Mouse (Mus musculus) brain, embryonic 14.5 days (tissue): ENCODE results near the gene Xpo1. TPM values are rescaled to one million over a fixed set of nuclear protein-coding genes. Genes with fewer than 3 reads are reported as not detected.

Experiments used
- DNase-seq: peaks from one replicate; pipeline ENCODE4 v3.0.0-alpha.2; 2011; ENCODE audit warnings: low read depth
- CTCF ChIP-seq: fragments of 200-500 bp; IDR thresholded peaks from 2 replicates; pipeline ENCODE4 v1.5.1; 2012; ENCODE audit warnings: inconsistent platforms, mild to moderate bottlenecking, moderate library complexity, borderline replicate concordance; ENCODE audit not compliant: insufficient read depth, insufficient read length; ENCODE audit errors: extremely low read depth
- POLR2A ChIP-seq: fragments of 200-500 bp; IDR thresholded peaks from 2 replicates; pipeline ENCODE4 v1.6.1; 2012; ENCODE audit warnings: mild to moderate bottlenecking, inconsistent platforms, borderline replicate concordance; ENCODE audit not compliant: poor library complexity, insufficient read depth, insufficient read length, severe bottlenecking; ENCODE audit errors: extremely low read depth
- polyA plus RNA-seq: library from polyadenylated mRNA; depleted of rRNA; stranded (reverse); fragments of >200 nt; gene quantifications from 2 replicates; pipeline ENCODE4 v1.2.3, GENCODE M21; 2012; rRNA removed

Xpo1 gene
- polyA plus RNA-seq = 92.0 and 98.5 TPM in 2 replicates

GRCm38 (mm10) chr11:23255427-23256193 is at the start of gene Xpo1:
Gene Xpo1 (plus strand): TSS chr11:23256041.
- TF ChIP-seq CTCF (peak; percentile 60), POLR2A (peak; percentile 86; the same call in 1 of the 2 replicates)

GRCm38 (mm10) chr11:23209717-23210116 is 46.1 kb upstream of the Xpo1 start:
- TF ChIP-seq POLR2A (no peak), CTCF (no peak)
- no peak for DNase-seq

More at GRCm38 (mm10) chr11:23255427-23256193, at the start of gene Xpo1:
- peak; percentile 100 for DNase-seq

- DNase-seq = peak; percentile 70
- TF ChIP-seq CTCF = no peak
- no peak for TF ChIP-seq POLR2A
Observed at GRCm38 (mm10) chr11:23210590-23211510, 45.0 kb upstream of the Xpo1 start.

- DNase-seq = no peak
- TF ChIP-seq CTCF (no peak), POLR2A (no peak)
Observed at GRCm38 (mm10) chr11:23217430-23217829, 38.4 kb upstream of the Xpo1 start.

GRCm38 (mm10) chr11:23236015-23236414 is 19.8 kb upstream of the Xpo1 start:
- no peak for DNase-seq
- no peak for TF ChIP-seq CTCF
- TF ChIP-seq POLR2A = no peak

- TF ChIP-seq CTCF (no peak), POLR2A (no peak)
- no peak for DNase-seq
Observed at GRCm38 (mm10) chr11:23253931-23254330, 1.9 kb upstream of the Xpo1 start.

GRCm38 (mm10) chr11:23254548-23254947 is 1.3 kb upstream of the Xpo1 start:
- no peak for DNase-seq
- TF ChIP-seq CTCF (no peak), POLR2A (no peak)

GRCm38 (mm10) chr11:23255053-23255426 is 801 bp upstream of the Xpo1 start:
- no peak for TF ChIP-seq POLR2A
- TF ChIP-seq CTCF = no peak
- DNase-seq = no peak

- TF ChIP-seq CTCF (no peak), POLR2A (no peak; the same call in 1 of the 2 replicates)
- DNase-seq = no peak
Observed at GRCm38 (mm10) chr11:23256194-23256802, 457 bp downstream of the Xpo1 start.

- TF ChIP-seq CTCF (no peak), POLR2A (no peak)
Observed at GRCm38 (mm10) chr11:23256803-23257704, 1.2 kb downstream of the Xpo1 start.

GRCm38 (mm10) chr11:23259073-23259472 is 3.2 kb downstream of the Xpo1 start:
- no peak for DNase-seq
- TF ChIP-seq CTCF = no peak
- no peak for TF ChIP-seq POLR2A

More at GRCm38 (mm10) chr11:23256803-23257704, 1.2 kb downstream of the Xpo1 start:
- peak; percentile 88 for DNase-seq
